Mouse (Mus musculus): Measurements from ENCODE around the gene Olfr381.
"Not testable (repeated sequence)": the region's sequence is repeated elsewhere in the genome, so short reads cannot be mapped to it uniquely, and the experiment has no call there.

Gene Olfr381

GRCm38 (mm10) chr11:73491503-73491902 is at the start of gene Olfr381:
Olfr381 (minus strand) TSS chr11:73491603.
- in situ Hi-C loops (cut with MboI; ENCODE audit: low sequenced_read_pairs) = no loop called here

GRCm38 (mm10) chr11:73528971-73529370 is 37.6 kb upstream of the Olfr381 start:
- in situ Hi-C loops (cut with MboI; ENCODE audit: low sequenced_read_pairs) = not testable (repeated sequence)

DNA sequence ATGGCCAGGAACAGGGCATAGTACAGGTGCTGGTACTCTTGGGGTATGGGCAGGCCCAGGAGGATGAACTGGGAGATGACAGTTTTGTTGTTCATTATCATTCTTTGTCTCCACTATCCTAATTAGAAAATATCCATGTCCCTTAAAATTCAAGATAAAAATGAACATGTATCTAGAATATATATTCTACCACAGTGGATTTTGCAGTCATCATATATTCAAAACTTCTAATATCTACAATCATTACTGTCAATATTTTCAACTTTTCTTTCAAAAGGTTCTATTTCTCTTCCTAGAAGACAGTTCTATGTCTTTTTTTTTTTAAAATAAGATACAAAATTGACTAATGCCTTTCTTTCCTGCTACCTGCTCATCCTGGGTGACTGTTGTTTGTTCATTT is 25.7 kb upstream of the Olfr381 start, which contains the start of gene Olfr382:
Gene Olfr382, minus strand, starts transcription at position 101 of the 400 bp plus-strand sequence.
- in situ Hi-C loops (cut with MboI; ENCODE audit: low sequenced_read_pairs) = no loop called here

DNA sequence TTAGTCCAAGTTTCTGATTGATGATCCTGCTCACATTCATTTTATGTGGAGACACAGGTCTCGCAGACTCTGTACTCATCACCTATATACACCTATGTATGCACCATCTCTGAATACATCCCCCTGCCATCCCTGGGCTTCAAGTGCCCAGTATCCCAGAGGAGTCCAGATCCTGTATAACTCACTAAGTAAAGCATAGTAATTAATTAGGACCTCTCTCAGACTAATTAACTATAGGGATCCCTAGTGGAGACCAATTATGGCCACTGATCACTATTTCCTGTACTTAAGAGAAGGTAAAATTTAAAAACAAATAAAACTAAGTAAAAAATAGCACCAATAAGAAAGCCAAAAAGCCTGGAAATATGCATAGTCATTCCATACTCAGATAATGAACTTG is 34.0 kb downstream of the Olfr381 start, which contains the start of gene Olfr380:
Gene Olfr380, minus strand, starts transcription at position 101 of the 400 bp plus-strand sequence.
- in situ Hi-C loops (cut with MboI; ENCODE audit: low sequenced_read_pairs) = no loop called here

Measured in CH12F3 (cell line).